Mouse (Mus musculus): ENCODE data around the gene Morn4. TPM values are rescaled to one million over a fixed set of nuclear protein-coding genes. Genes with fewer than 3 reads are reported as not detected.

The Morn4 gene
- polyA plus RNA-seq, 1 experiment from 2014 or later = 14.5 TPM

DNA sequence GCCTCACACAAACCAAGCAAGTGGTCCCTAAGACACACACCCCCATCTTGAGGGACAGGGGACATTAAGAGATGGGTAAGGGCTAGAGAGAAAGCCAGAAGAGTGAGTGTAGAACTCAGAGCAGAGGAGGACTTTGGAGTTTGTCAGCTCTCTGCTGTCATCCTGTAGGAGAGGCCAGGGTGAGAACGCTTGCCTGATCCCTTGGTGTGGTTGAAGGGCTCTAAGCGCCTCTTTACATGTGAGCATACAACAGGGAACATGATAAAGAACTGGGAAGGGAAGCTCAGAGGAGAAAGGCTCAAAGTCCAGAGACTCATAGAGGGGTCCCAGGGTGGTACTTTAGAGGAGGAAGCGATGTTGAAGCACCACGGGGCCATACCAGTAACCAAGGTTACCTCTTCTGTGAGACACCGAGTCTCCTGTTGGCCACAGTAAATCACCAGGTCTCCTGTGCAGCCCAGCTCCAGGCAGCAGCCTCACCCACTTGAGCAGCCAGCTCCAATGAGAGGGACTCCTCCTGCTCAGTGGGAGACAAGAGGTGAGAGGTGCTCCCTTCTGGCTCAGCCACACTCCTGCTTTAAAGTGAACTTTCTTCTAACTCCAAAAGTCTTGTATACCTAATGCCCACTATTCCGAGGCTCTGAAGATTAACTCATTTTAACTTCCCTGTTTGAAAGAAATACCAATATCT, 29.3 kb downstream of the Morn4 start:
- no peak for ATAC-seq (ENCODE audit: insufficient read depth, low FRiP score, low read depth)
- Histone ChIP-seq H3K4me1 (no peaks in the 10 kb centered on the region), H3K27me3 (replicated peaks) (no peaks in the 10 kb centered on the region), H3K9me3 (no peaks in the 10 kb centered on the region), H3K36me3 (no peaks in the 10 kb centered on the region), H3K4me2 (no peak overlapping the region), H3K4me3 (replicated peaks) (no peak overlapping the region), H3K9ac (no peak overlapping the region), H3K27ac (no peak overlapping the region)
- 73% methylated on average over 6 of the region's 6 CpGs for WGBS

DNA sequence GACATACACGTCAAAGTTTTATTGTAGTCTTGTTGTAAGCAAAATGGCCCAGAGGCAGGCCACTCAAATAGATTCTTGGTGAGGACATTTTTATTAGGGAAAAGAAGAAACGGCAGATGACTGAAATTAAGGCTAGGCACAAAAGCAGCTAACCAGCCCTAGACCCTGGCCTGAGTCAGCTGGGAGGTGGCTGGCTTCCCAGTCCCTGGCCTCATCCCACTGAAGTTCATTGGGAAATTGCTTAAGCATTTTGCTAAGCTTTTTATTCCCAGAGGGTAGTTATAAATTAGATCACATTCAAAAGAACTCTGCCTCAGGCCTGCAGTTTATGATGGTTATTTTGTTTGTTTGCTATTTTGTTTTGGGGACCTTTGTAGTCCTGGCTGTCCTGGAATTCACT, 30.3 kb downstream of the Morn4 start:
- Histone ChIP-seq H3K27me3 (replicated peaks) (no peaks in the 10 kb centered on the region), H3K36me3 (no peaks in the 10 kb centered on the region), H3K27ac (no peak overlapping the region), H3K4me2 (no peak overlapping the region), H3K4me3 (replicated peaks) (no peak overlapping the region), H3K9me3 (no peaks in the 10 kb centered on the region), H3K4me1 (no peaks in the 10 kb centered on the region), H3K9ac (no peak overlapping the region)
- 77% methylated on average over 2 of the region's 2 CpGs for WGBS
- ATAC-seq (ENCODE audit: insufficient read depth, low FRiP score, low read depth) = no peak

DNA sequence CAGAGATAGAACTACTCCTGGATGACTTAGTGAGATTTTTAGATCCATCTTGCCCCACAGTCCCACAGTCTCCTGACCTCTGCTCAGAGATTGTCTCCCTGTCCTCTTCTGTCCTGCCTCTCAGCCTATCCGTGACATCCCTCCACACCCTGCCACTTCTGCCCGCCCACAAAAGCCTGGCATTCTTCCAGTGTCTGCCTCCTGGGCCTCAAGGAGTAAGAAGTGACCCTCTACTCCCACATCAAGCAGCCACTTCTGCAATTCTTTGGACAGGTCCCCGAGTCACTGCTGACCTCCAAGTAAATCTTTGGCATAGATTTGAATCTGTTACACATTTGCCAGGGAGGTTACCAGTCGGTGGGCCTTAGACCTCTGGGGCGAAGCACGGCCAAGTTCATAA, 31.9 kb downstream of the Morn4 start:
- Histone ChIP-seq H3K4me2 (no peak overlapping the region), H3K4me1 (no peaks in the 10 kb centered on the region), H3K27ac (no peak overlapping the region), H3K4me3 (replicated peaks) (no peak overlapping the region), H3K9ac (no peak overlapping the region), H3K27me3 (replicated peaks) (no peaks in the 10 kb centered on the region), H3K36me3 (no peaks in the 10 kb centered on the region), H3K9me3 (no peaks in the 10 kb centered on the region)
- 71% methylated on average over 6 of the region's 6 CpGs for WGBS
- no peak for ATAC-seq (ENCODE audit: insufficient read depth, low FRiP score, low read depth)

DNA sequence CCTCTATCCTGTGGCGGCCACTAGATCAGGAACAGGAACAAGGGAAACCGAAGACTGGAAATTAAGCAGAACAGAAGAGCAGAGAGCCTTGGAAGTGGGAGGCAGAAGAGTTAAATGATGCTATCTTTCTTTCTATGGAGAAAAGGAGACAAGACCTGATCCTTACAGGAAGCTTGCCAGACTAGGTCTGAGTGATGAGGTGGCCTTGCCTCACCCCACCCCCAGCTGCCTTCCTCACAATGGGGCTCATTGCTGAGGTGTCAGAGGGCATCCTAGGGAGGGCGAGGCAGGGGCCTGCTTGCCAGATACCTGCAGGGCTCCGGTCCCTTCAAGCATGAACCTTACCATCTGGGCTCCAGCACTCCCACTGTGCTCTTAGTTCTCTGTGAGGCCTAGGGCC, 34.2 kb downstream of the Morn4 start, which contains the start of gene 4933411K16Rik:
4933411K16Rik (plus strand) TSS at position 301 of the 400 bp plus-strand sequence.
- H3K4me1 ChIP-seq = no peaks in the 10 kb centered on the region
- no peak for ATAC-seq (ENCODE audit: insufficient read depth, low FRiP score, low read depth)
- H3K9me3 ChIP-seq = no peaks in the 10 kb centered on the region
- H3K4me3 ChIP-seq (replicated peaks) = no peak within 1 kb of the TSS
- WGBS = 74% methylated on average over 4 of the region's 4 CpGs
- H3K27ac ChIP-seq = no peak within 1 kb of the TSS
- no peaks in the 10 kb centered on the region for H3K36me3 ChIP-seq
- H3K9ac ChIP-seq = no peak within 1 kb of the TSS
- no peaks in the 10 kb centered on the region for H3K27me3 ChIP-seq (replicated peaks)
- no peak within 1 kb of the TSS for H3K4me2 ChIP-seq

DNA sequence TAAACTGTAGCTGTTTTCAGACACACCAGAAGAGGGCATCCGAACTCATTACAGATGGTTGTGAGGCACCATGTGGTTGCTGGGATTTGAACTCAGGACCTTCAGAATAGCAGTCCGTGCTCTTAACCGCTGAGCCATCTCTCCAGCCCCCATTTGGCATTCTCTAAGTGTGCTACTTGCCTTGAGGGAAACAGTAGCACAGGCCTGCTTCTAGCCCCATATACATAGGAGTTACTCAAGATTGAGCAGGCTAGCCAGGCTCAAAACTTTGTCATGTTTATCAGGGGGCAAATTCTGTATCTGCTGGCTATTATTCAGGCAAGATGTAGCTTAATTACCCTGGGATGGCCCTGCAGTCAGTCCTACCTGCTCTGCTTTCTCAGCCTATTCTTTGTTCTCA, 34.8 kb downstream of the Morn4 start:
- 89% methylated on average over 3 of the region's 3 CpGs for WGBS
- H3K4me1 ChIP-seq = no peaks in the 10 kb centered on the region
- no peaks in the 10 kb centered on the region for H3K36me3 ChIP-seq
- no peak overlapping the region for H3K9ac ChIP-seq
- H3K4me3 ChIP-seq (replicated peaks) = no peak overlapping the region
- H3K9me3 ChIP-seq = no peaks in the 10 kb centered on the region
- H3K27me3 ChIP-seq (replicated peaks) = no peaks in the 10 kb centered on the region
- H3K27ac ChIP-seq = no peak overlapping the region
- ATAC-seq (ENCODE audit: insufficient read depth, low FRiP score, low read depth) = no peak
- H3K4me2 ChIP-seq = no peak overlapping the region

DNA sequence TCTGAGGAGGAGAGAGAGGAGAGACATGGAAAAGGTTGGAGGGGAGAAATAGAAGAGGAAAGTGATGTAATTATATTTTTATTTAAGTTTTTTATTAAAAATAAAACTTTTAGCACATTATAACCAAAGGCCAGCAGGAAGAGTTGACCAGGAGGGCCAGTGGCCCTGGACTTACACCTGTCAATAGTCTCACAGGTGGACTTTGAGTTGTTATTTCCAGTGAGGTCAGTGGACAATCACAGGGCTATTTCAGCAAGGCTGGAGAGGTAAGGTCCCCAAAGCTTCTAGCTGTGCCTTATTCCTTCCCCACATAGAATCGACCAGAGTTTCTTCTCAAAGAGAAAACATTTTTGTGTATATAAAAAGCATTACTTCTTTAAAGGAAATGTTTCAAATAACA, 35.9 kb downstream of the Morn4 start:
- H3K4me2 ChIP-seq = no peak overlapping the region
- ATAC-seq (ENCODE audit: insufficient read depth, low FRiP score, low read depth) = no peak
- H3K36me3 ChIP-seq = no peaks in the 10 kb centered on the region
- 67% methylated on average over 1 of the region's 1 CpGs for WGBS
- no peak overlapping the region for H3K27ac ChIP-seq
- H3K4me3 ChIP-seq (replicated peaks) = no peak overlapping the region
- H3K9me3 ChIP-seq = no peaks in the 10 kb centered on the region
- H3K4me1 ChIP-seq = 0 out of 2 replicates have a peak, but pooled peaks cover 7% of the 10 kb centered on the region
- H3K27me3 ChIP-seq (replicated peaks) = no peaks in the 10 kb centered on the region
- no peak overlapping the region for H3K9ac ChIP-seq

DNA sequence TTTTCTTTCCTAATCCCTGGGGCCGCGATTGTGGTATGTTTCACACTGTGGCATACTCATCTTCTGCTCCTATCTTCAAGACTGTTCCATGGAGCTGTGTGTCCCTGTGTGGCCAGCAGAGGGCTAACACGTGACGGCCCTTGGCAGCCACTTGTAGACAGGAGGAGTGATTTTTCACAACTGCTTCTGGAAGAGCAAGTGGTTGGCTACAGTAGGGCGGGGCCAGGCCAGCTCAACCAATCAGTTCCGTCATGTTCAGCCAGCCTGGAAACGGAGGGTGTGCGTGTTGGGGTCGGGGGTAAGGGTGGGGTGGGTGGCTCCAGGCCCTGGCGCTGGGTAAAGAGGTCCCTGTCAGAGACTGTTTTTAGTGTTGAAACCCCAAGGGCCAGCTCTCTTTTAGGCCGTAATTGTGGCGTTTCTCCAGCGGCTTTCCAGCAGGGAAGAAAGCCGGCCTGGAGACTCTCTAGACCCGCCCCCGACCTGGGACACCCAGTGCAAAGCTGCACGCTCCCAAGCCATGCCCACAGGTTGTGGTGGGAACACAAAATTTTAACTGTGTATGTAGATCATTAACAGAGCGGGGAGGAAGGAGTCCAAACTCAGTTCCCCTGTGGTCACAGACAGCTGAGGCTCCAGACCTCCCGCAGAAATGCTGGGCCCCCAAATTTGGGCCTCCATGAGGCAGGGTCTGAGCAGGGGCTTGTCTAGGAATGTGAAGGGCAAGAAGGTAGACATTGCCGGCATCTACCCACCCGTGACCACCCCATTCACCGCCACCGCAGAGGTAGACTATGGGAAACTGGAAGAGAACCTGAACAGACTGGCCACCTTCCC, 40.7 kb downstream of the Morn4 start, which contains the start of gene Hoga1:
Hoga1 (plus strand) TSS at position 342 of the 834 bp plus-strand sequence.
- H3K27ac ChIP-seq = no peak within 1 kb of the TSS
- H3K4me2 ChIP-seq = peak within 1 kb of the TSS; percentile 64
- no peaks in the 10 kb centered on the region for H3K36me3 ChIP-seq
- peak; percentile 88 for ATAC-seq (ENCODE audit: insufficient read depth, low FRiP score, low read depth)
- WGBS = 23% methylated on average over 23 of the region's 23 CpGs
- H3K9ac ChIP-seq = no peak within 1 kb of the TSS
- no peaks in the 10 kb centered on the region for H3K9me3 ChIP-seq
- H3K4me1 ChIP-seq = 0 out of 2 replicates have a peak, but pooled peaks cover 9% of the 10 kb centered on the region
- H3K27me3 ChIP-seq (replicated peaks) = no peaks in the 10 kb centered on the region
- H3K4me3 ChIP-seq (replicated peaks) = peak within 1 kb of the TSS; percentile 39

DNA sequence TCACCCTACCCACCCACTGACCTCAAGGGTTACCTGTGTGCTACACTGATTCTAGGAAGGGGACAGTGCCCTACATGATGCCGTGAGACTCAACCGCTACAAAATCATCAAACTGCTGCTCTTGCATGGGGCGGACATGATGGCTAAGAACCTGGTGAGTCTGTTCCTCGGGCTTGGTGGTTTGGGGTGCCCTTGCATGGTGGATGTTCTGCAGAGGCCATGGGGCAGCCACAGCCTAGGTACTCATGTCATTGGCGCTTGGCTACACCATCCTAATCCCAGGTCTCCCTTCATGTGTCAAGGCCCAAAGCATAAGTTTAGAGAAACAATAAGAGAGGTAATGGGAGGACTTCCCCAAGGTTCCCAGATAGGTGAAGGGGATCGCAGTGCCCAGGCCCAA, 42.2 kb downstream of the Morn4 start:
- WGBS = 91% methylated on average over 6 of the region's 6 CpGs
- Histone ChIP-seq H3K9me3 (no peaks in the 10 kb centered on the region), H3K27me3 (replicated peaks) (no peaks in the 10 kb centered on the region), H3K27ac (no peak overlapping the region), H3K4me2 (no peak overlapping the region), H3K4me3 (replicated peaks) (no peak overlapping the region), H3K9ac (no peak overlapping the region), H3K4me1 (0 out of 2 replicates have a peak, but pooled peaks cover 9% of the 10 kb centered on the region), H3K36me3 (no peaks in the 10 kb centered on the region)
- ATAC-seq (ENCODE audit: insufficient read depth, low FRiP score, low read depth) = no peak

DNA sequence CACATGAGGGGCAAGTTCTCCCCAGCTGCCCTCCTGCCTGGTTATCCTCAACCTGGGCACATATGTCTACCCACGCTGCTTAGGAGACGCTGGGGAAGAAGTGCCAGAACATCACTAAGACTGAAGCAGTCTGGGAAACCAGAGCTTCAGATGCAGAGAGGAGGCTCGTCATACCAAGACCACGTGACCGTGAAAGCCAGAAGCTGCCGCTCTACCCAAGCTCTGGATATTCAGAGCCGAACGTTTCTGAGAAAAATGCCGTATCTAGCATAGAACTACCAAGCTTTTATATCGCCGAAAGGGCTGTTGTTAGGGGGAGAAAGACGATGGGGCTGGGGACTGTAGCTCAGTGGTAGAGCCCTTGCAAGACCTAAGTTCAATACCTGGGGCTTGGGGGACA, 47.8 kb downstream of the Morn4 start:
- Histone ChIP-seq H3K27ac (no peak overlapping the region), H3K4me2 (no peak overlapping the region), H3K9me3 (no peaks in the 10 kb centered on the region), H3K9ac (no peak overlapping the region), H3K4me3 (replicated peaks) (no peak overlapping the region), H3K36me3 (no peaks in the 10 kb centered on the region), H3K27me3 (replicated peaks) (no peaks in the 10 kb centered on the region), H3K4me1 (peaks cover 12% of the 10 kb centered on the region; the same call in 1 of the 2 replicates)
- WGBS = 89% methylated on average over 12 of the region's 12 CpGs
- ATAC-seq (ENCODE audit: insufficient read depth, low FRiP score, low read depth) = no peak

DNA sequence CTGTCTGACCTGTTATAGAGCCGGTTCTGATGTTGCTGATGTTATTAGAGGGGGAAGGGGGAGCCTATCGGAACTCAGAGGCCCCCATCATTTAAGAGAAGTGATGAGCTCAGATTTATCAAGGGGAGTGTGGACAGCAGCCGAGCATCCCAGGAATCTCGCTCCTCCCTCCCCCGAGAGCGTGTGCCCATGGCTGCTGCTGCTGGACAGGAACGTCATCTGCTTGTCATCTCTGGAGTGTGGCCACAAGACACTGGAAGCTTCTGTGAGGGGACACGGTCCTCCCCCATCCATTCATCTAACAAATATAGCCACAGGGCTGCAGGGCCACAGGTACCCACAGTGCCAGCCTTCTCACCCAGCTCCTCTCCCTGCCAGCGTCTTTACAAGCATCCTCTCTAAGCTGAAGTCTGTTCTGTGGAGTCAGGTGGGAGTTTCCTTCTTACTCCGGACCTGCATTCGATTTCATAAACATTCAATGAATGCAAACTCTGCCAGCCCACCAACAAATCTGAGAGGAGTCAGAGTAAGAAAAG, 48.9 kb downstream of the Morn4 start:
- no peaks in the 10 kb centered on the region for H3K9me3 ChIP-seq
- no peak overlapping the region for H3K9ac ChIP-seq
- no peak overlapping the region for H3K27ac ChIP-seq
- no peaks in the 10 kb centered on the region for H3K27me3 ChIP-seq (replicated peaks)
- WGBS = 63% methylated on average over 11 of the region's 11 CpGs
- peaks cover 12% of the 10 kb centered on the region; the same call in 1 of the 2 replicates for H3K4me1 ChIP-seq
- no peak overlapping the region for H3K4me2 ChIP-seq
- no peaks in the 10 kb centered on the region for H3K36me3 ChIP-seq
- no peak for ATAC-seq (ENCODE audit: insufficient read depth, low FRiP score, low read depth)
- H3K4me3 ChIP-seq (replicated peaks) = no peak overlapping the region

DNA sequence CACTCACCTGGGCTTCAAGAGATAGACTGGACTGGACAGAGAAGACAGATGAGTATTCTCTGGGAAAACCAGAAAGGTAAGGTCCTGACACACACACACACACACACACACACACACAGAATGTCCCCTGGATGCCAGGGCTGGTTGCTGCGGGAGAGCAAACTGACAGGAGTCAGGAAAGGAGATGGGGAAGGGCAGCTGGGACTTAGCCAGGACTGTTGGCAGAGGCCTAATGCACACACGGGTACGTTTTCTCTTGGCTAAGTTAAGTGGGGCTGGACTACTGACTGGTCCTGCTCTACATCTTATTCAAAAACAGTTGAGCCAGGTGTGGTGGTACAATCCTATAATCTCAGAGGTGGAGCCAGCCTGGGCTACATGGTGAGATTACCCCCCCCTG, 49.8 kb downstream of the Morn4 start:
- H3K9ac ChIP-seq = no peak overlapping the region
- no peak for ATAC-seq (ENCODE audit: insufficient read depth, low FRiP score, low read depth)
- peaks cover 12% of the 10 kb centered on the region; the same call in 1 of the 2 replicates for H3K4me1 ChIP-seq
- H3K4me2 ChIP-seq = no peak overlapping the region
- no peaks in the 10 kb centered on the region for H3K36me3 ChIP-seq
- H3K9me3 ChIP-seq = no peaks in the 10 kb centered on the region
- H3K27me3 ChIP-seq (replicated peaks) = no peaks in the 10 kb centered on the region
- WGBS = 76% methylated on average over 3 of the region's 3 CpGs
- no peak overlapping the region for H3K27ac ChIP-seq
- H3K4me3 ChIP-seq (replicated peaks) = no peak overlapping the region
